Mouse (Mus musculus): ENCODE results near the gene Bloc1s1. TPM values are rescaled to one million over a fixed set of nuclear protein-coding genes. Genes with fewer than 3 reads are reported as not detected.
A peak's percentile ranks its signal among the peaks of the same experiment; 100 is the strongest.

The Bloc1s1 gene
- polyA plus RNA-seq, 1 experiment from 2014 or later = 248 TPM

- Histone ChIP-seq H3K4me1 (replicated peaks; ENCODE audit: control insufficient read depth, insufficient read depth, low read length) (no peaks in the 10 kb centered on the region), H3K4me3 (ENCODE audit: low read depth, low read length) (no peak overlapping the region), H3K36me3 (ENCODE audit: control insufficient read depth, insufficient read depth) (peaks cover 48% of the 10 kb centered on the region), H3K27me3 (replicated peaks; ENCODE audit: control insufficient read depth, insufficient read depth, low read length) (no peaks in the 10 kb centered on the region), H3K9ac (ENCODE audit: low read depth, low read length) (no peak overlapping the region), H3K9me3 (ENCODE audit: control insufficient read depth) (no peaks in the 10 kb centered on the region), H3K27ac (ENCODE audit: low read depth, low read length) (no peak overlapping the region), H3K4me2 (replicated peaks; ENCODE audit: low read depth) (peak overlapping the region; percentile 6; the same call in 1 of the 2 replicates)
- ATAC-seq = no peak
- TF ChIP-seq CTCF (IDR thresholded peaks at IDR 0.05; ENCODE audit: low read depth) = no peak
- 85% methylated on average over 4 of the region's 4 CpGs for WGBS
These were observed 11.6 kb downstream of the Bloc1s1 start for GRCm38 (mm10) chr10:128912268-128912667.

- TF ChIP-seq CTCF (IDR thresholded peaks at IDR 0.05; ENCODE audit: low read depth) = no peak
- Histone ChIP-seq H3K4me2 (replicated peaks; ENCODE audit: low read depth) (peak overlapping the region; percentile 85), H3K9me3 (ENCODE audit: control insufficient read depth) (no peaks in the 10 kb centered on the region), H3K9ac (ENCODE audit: low read depth, low read length) (no peak overlapping the region), H3K4me3 (ENCODE audit: low read depth, low read length) (peak overlapping the region; percentile 87; the same call in 1 of the 2 replicates), H3K27me3 (replicated peaks; ENCODE audit: control insufficient read depth, insufficient read depth, low read length) (no peaks in the 10 kb centered on the region), H3K4me1 (replicated peaks; ENCODE audit: control insufficient read depth, insufficient read depth, low read length) (no peaks in the 10 kb centered on the region), H3K36me3 (ENCODE audit: control insufficient read depth, insufficient read depth) (peaks cover 41% of the 10 kb centered on the region), H3K27ac (ENCODE audit: low read depth, low read length) (no peak overlapping the region)
- WGBS = 84% methylated on average over 6 of the region's 6 CpGs
- no peak for ATAC-seq
These were observed 12.4 kb downstream of the Bloc1s1 start for GRCm38 (mm10) chr10:128911430-128911829.

- no peaks in the 10 kb centered on the region for H3K4me1 ChIP-seq (replicated peaks; ENCODE audit: control insufficient read depth, insufficient read depth, low read length)
- no peaks in the 10 kb centered on the region for H3K27me3 ChIP-seq (replicated peaks; ENCODE audit: control insufficient read depth, insufficient read depth, low read length)
- peak overlapping the region; percentile 93 for H3K9ac ChIP-seq (ENCODE audit: low read depth, low read length)
- TF ChIP-seq CTCF (IDR thresholded peaks at IDR 0.05; ENCODE audit: low read depth) = no peak
- H3K4me2 ChIP-seq (replicated peaks; ENCODE audit: low read depth) = peak overlapping the region; percentile 85
- ATAC-seq = peak; percentile 31; the same call in 1 of the 2 replicates
- peak overlapping the region; percentile 98 for H3K27ac ChIP-seq (ENCODE audit: low read depth, low read length)
- WGBS = under 1% methylated on average over 59 of the region's 66 CpGs
- peak overlapping the region; percentile 87 for H3K4me3 ChIP-seq (ENCODE audit: low read depth, low read length)
- peaks cover 31% of the 10 kb centered on the region for H3K36me3 ChIP-seq (ENCODE audit: control insufficient read depth, insufficient read depth)
- H3K9me3 ChIP-seq (ENCODE audit: control insufficient read depth) = no peaks in the 10 kb centered on the region
These were observed 13.6 kb downstream of the Bloc1s1 start for GRCm38 (mm10) chr10:128910066-128910841.

- H3K4me3 ChIP-seq (ENCODE audit: low read depth, low read length) = peak overlapping the region; percentile 87
- WGBS = 1% methylated on average over 35 of the region's 41 CpGs
- H3K36me3 ChIP-seq (ENCODE audit: control insufficient read depth, insufficient read depth) = peaks cover 25% of the 10 kb centered on the region
- no peaks in the 10 kb centered on the region for H3K27me3 ChIP-seq (replicated peaks; ENCODE audit: control insufficient read depth, insufficient read depth, low read length)
- H3K4me1 ChIP-seq (replicated peaks; ENCODE audit: control insufficient read depth, insufficient read depth, low read length) = no peaks in the 10 kb centered on the region
- no peak for TF ChIP-seq CTCF (IDR thresholded peaks at IDR 0.05; ENCODE audit: low read depth)
- no peaks in the 10 kb centered on the region for H3K9me3 ChIP-seq (ENCODE audit: control insufficient read depth)
- peak overlapping the region; percentile 98 for H3K27ac ChIP-seq (ENCODE audit: low read depth, low read length)
- peak overlapping the region; percentile 93 for H3K9ac ChIP-seq (ENCODE audit: low read depth, low read length)
- peak; percentile 68 for ATAC-seq
- H3K4me2 ChIP-seq (replicated peaks; ENCODE audit: low read depth) = peak overlapping the region; percentile 85
These were observed 14.2 kb downstream of the Bloc1s1 start for GRCm38 (mm10) chr10:128909567-128910028.

GRCm38 (mm10) chr10:128908778-128909448 is 14.9 kb downstream of the Bloc1s1 start:
- no peaks in the 10 kb centered on the region for H3K27me3 ChIP-seq (replicated peaks; ENCODE audit: control insufficient read depth, insufficient read depth, low read length)
- H3K4me2 ChIP-seq (replicated peaks; ENCODE audit: low read depth) = peak overlapping the region; percentile 85
- peak overlapping the region; percentile 98 for H3K27ac ChIP-seq (ENCODE audit: low read depth, low read length)
- peak overlapping the region; percentile 87 for H3K4me3 ChIP-seq (ENCODE audit: low read depth, low read length)
- TF ChIP-seq CTCF (IDR thresholded peaks at IDR 0.05; ENCODE audit: low read depth) = no peak
- 31% methylated on average over 13 of the region's 13 CpGs for WGBS
- peak; percentile 71 for ATAC-seq
- no peaks in the 10 kb centered on the region for H3K4me1 ChIP-seq (replicated peaks; ENCODE audit: control insufficient read depth, insufficient read depth, low read length)
- peaks cover 18% of the 10 kb centered on the region for H3K36me3 ChIP-seq (ENCODE audit: control insufficient read depth, insufficient read depth)
- H3K9me3 ChIP-seq (ENCODE audit: control insufficient read depth) = no peaks in the 10 kb centered on the region
- peak overlapping the region; percentile 93 for H3K9ac ChIP-seq (ENCODE audit: low read depth, low read length)

GRCm38 (mm10) chr10:128904812-128905211 is 19.0 kb downstream of the Bloc1s1 start:
- no peak overlapping the region for H3K4me2 ChIP-seq (replicated peaks; ENCODE audit: low read depth)
- no peaks in the 10 kb centered on the region for H3K27me3 ChIP-seq (replicated peaks; ENCODE audit: control insufficient read depth, insufficient read depth, low read length)
- no peak overlapping the region for H3K27ac ChIP-seq (ENCODE audit: low read depth, low read length)
- H3K4me3 ChIP-seq (ENCODE audit: low read depth, low read length) = no peak overlapping the region
- no peaks in the 10 kb centered on the region for H3K4me1 ChIP-seq (replicated peaks; ENCODE audit: control insufficient read depth, insufficient read depth, low read length)
- WGBS = 43% methylated on average over 5 of the region's 5 CpGs
- ATAC-seq = no peak
- TF ChIP-seq CTCF (IDR thresholded peaks at IDR 0.05; ENCODE audit: low read depth) = no peak
- no peaks in the 10 kb centered on the region for H3K9me3 ChIP-seq (ENCODE audit: control insufficient read depth)
- H3K9ac ChIP-seq (ENCODE audit: low read depth, low read length) = no peak overlapping the region
- no peaks in the 10 kb centered on the region for H3K36me3 ChIP-seq (ENCODE audit: control insufficient read depth, insufficient read depth)
